Mouse (Mus musculus) spleen, adult 12 weeks (tissue): ENCODE measurements around the gene Setd4.

Experiments used
- DNase-seq: peaks from one replicate; pipeline ENCODE4 v3.0.0; 2022; ENCODE audit warnings: low spot score

The Setd4 gene

GRCm38 (mm10) chr16:93591450-93592430, 12.1 kb downstream of the Setd4 start:
- DNase-seq = no peak

- DNase-seq = no peak
Observed at GRCm38 (mm10) chr16:93590915-93591314, 12.9 kb downstream of the Setd4 start.

DNA sequence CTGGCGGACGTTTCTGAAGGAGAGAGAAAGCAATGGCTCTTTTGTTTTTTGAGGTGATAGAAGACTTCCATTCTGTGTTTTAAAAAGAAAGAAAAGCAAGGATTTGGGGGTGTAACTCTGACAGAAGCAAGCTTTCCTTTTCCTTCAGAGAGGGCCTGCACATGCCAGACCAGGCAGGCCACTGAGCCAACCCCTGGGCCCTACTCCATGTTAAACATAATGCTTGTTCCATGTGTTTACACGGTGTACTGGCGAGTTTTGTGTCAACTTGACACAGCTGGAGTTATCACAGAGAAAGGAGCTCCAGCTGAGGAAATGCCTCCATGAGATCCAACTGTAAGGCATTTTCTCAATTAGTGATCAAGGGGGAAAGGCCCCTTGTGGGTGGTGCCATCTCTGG, 15.6 kb downstream of the Setd4 start:
- DNase-seq = no peak

- no peak for DNase-seq
Observed at GRCm38 (mm10) chr16:93586382-93586781, 17.5 kb downstream of the Setd4 start.

GRCm38 (mm10) chr16:93585703-93586205, 18.1 kb downstream of the Setd4 start:
- no peak for DNase-seq

DNA sequence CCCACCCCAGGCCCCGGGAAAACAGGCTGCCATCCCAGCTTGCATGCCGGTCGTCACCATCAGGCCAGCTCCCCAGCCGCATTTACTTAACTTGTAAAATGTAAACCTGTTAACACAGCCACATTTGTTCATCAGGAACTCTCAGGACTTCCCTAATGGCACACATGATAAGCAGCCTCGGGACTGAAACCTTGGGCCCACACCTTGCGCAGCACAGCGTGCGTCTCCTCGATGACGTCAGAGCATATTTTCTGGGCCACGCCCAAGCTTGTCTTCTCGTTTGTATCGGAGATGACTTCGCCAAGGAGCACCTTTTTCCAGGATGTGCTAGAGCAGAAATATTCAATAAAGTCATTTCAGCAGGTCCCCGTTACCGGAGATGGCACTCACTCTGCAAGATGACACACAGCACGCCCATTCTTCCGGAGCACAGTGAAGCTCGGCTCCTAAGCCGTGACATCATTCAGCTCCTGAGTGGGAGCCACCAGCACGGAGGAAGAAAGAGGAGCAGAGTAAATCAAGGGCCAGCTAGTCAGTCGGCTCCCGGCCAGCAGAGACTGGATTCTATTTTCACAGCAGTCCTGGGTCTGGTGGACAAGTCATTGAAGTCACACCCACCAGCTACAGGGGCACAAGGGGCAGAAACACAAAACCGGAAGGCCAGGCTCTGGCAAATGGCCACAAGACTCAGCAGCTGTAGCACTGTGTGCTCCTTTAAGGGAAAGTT, 18.7 kb downstream of the Setd4 start:
- no peak for DNase-seq

- DNase-seq = no peak
Observed at GRCm38 (mm10) chr16:93581125-93581524, 22.7 kb downstream of the Setd4 start.

DNA sequence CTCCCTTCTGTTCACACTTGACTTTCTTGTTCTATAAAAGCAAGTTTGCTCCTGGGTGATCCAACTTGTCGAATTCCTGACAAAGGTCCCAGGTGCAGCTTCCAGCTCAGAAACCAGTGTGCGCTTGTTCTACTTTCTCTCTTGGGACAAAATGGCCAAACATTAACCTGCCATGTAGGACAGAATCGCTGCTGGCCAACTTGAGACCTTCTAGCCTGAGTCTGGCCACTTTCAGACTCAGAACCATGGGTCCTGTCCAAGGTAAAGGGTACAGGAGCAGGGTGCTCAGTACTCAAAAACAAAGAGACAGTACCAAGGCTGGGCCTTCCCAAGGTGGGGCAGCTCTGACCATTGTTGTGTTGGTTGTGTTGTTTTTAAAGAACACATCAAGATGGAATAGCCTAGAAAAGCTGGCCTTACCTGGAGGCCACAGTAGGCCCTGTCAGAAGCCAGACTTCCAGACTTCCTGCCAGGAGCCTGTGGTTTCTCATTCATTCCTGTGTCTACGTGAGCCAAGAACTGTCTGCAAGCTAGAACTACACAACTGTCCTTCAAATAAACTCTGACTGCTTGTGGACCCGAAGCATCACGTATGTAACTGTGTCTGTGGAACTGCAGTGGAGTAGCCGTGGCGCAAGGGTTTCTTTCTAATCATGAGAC, 25.4 kb downstream of the Setd4 start:
- no peak for DNase-seq

DNA sequence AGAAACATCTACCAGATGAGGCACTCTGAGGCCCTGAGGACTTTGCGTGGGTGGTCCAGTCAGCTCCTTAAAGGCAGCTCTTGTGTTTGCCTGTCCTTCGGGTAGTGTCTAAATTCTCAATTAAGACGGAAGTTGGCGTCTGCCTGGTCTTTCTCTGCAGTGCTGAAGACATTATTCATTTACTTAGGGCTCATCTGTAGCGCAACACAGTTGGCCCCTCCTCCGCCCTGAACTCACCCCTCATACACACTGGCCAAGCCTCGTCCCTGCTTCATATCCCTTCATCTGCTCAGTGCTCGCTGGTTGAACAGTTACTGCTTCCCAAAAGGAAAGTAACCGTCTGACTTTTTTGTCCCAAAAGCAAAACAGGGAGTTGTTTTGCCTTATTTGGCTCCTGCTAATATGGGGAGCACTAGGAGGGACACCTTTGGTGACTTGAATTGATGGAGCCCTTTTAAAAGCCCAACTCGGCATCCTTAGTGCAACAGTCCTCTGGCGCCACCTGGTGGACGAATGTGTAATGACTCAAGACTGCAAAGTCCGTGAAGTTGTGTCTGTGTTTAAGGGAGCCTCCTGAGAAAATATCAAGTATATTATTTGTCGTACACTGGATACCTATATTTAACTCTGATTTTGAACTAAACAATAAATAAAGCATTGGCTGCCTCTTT, 27.3 kb downstream of the Setd4 start:
- peak; percentile 64 for DNase-seq

DNA sequence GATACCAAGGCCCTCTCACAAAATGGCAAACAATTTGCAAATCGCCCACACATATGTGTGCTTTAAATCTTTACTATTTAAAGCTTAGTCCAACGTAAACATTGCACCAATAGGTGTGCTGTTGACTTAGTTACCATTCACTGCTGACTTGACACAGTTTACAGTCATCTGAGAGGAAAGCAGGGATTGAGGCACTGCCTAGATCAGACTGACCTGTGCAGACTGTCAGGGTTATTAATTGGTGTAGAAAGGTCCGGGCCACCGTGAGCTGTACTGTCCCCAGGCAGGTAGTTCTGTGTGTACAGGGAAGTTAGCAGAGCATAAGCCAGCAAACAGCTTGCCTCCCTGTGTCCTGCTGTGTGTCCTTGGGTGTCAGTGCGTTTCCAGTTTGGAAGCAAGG, 28.3 kb downstream of the Setd4 start:
- DNase-seq = no peak

- DNase-seq = no peak
Observed at GRCm38 (mm10) chr16:93574521-93575191, 29.2 kb downstream of the Setd4 start.

DNA sequence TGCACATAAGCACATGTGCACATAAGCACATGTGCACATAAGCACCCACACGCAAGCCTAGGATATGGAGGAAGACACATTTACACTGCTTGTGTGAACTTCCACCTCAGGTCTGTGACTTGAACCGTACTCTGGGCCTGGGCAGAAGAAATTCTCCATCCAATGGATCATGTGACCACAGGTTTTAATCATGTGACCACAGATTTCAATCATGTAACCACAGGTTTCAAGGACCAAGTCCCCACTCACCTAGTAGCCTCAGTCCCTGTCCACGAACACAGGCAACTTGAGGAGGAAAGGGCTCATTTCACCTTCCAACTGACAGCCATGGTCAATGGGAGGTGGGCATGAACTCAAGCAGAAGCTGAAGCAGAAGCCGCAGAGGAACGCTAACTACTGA, 30.4 kb downstream of the Setd4 start:
- DNase-seq = no peak

DNA sequence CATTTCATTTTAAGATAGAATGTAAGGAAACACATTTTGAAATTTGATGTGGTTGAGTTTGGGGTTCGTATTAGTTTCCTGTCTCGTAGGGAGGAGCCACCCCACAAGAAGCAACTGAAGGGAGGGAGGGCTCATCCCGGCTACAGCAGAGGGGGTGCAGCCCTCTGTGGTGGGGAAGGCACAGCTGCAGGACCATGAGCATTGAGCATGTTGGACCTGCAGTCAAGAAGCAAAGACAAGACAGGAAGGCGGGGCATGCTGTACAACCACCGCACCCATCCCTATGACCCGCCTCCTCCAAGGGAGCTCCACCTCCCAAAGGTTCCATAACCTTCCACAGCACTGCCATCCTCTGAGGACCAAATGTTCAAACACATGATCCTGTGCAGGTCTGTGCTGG, 31.5 kb downstream of the Setd4 start:
- no peak for DNase-seq

DNA sequence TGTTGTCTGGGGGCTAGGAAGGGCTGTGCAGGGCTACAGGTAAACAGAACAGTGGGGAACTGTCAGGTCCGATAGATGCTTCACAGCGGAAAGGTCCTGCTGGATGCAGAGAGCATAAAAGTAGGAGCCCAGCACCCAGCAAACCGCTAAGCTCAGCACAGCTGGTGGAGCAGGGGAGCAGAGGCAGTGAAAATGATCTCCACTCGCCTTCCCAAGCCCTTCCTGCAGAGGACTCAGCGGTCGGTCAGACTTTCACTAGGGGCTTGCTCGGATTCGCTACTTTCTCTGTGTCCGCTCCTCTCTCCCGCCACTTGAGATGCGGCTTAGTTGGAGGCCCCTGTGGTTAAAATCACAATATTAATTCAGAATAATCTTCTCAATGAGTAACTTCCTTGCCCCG, 45.4 kb downstream of the Setd4 start:
- DNase-seq = no peak

DNA sequence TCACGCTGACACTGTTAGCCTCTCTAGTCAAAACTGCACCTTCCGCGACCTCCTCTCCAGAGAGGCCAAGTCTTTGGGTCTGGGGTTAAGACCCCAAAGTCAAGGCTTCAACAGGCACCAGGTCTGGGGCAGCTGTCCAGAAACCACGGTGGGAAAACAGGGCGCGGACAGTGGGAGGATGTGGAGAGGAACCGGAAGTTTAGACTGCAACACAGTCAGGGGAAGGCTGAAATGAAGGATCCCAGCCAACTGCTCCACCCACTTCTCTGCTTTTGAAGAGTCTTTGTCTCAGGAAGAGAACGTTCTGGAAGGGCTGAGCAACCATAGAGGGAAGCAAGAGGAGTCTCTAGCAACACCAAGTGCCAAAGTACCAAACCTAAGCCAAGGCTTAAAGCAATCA, 46.2 kb downstream of the Setd4 start:
- no peak for DNase-seq

DNA sequence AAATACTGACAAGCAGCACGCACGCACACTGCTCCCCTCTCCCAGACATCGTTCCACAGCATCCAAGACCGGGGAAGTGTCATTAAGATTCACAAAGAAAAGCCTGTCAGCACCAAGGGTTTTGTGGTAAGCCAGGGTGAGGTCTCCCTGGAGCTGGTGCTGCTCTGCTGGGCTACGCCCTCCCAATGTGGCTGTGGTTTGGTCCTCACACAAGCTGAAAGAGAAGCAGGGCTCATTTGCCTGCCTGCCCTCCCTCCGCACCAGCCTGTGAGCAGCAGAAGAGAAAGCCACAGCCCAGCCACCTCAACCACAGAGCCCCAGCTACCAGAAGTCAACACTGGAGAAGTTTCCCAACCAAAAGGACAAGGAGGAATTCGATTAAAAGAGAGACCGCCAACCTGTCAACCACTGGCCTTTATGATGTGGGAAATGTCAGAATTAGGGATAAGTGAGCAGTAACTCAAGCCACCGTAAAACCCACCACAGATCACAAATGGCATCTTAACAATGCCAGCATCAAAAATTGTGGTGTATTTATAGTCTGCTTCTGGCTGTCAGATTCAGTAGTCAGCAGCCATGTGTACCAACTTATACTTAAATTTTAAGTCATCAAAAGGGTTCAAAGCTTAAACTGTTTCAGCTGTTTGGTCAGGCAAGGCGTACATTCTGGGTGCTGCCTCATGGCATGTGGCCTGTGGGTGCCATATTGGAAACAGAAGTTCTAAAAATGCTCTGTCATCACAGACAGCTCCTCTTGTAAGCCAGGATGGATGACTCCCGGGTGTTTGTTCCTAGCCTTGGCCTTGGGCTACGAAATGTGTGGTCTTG, 51.0 kb downstream of the Setd4 start:
- peak; percentile 8 for DNase-seq

DNA sequence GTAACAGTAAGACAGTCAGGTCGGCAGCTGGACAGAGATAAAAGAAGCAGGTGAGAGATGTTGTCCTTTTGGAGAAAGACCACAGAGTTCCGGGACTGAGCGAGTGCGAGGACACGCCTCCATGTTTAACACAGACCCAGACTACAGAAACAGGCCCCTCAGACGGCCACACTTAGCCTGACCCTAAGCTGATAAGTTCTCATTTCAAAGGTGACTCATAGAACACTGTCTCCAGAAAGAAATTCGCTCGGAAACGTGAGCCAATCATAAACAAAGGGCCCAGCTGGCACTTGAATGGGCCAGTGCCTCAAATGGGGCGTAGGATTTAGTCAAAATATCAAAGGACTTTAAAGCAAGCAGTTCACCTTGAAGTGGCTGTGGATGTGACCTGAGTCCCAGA, 54.6 kb downstream of the Setd4 start:
- no peak for DNase-seq

DNA sequence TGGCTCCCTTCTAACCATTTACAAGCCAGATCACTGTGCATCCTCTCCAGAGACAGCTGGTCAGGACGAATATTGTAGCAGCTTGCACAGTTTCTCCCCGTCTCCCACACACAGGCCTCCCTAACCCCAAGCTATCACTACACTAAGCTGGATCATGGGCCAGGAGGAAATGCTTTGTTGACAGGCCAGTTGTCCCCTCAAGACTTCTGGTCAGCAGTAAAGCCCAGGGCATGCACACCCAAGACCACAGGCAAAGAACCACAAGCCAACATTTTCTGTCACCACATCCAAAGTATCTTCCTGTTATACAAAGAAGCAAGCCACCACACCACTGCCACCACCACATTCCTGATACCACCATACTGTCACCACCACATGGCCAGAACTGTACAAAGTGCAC, 55.8 kb downstream of the Setd4 start:
- no peak for DNase-seq

DNA sequence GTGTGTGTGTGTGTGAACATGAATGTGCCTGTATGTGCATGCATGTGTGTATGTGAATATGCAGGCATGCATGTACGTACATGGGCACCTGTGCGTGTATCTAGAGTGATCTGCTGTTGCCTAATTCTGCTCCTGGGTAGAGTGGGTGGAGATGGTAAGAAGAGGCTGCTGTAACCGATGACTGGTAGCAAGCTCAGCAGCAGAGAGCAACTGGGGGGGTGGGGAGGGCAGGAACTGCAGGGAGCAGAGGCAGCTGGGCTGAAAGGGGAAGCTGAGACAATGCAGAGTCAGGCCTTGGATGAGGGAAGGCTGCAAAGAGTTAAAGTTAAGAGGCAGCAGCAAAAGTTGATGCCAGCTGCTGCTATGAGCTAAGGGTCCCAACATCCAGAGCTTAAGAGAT, 56.7 kb downstream of the Setd4 start:
- DNase-seq = no peak

- no peak for DNase-seq
Observed at GRCm38 (mm10) chr16:93546354-93546965, 57.4 kb downstream of the Setd4 start.
